Mouse (Mus musculus) MEL (cell line): ENCODE results near the gene Pex5. TPM values are rescaled to one million over a fixed set of nuclear protein-coding genes. Genes with fewer than 3 reads are reported as not detected.
A peak's percentile ranks its signal among the peaks of the same experiment; 100 is the strongest.

Experiments
- DNase-seq: peaks from one replicate; pipeline ENCODE4 v3.0.0; 2011; ENCODE audit warnings: low read depth, low spot score
- H3K27ac ChIP-seq: 2 replicates; pipeline ENCODE4 v1.5.1; 2012; ENCODE audit warnings: low read depth, mild to moderate bottlenecking, control low read depth, low read length, moderate library complexity; ENCODE audit not compliant: control insufficient read depth
- H3K27me3 ChIP-seq, 2 experiments: fragments of 150-350 bp in 1 of 2; sonication (generic) in 1 of 2; 2 replicates each; pipeline ENCODE4 v1.6.1; 2012; ENCODE audit warnings: low read length in 2 of 2, mild to moderate bottlenecking in 2 of 2, improper control_type of control experiment in 1 of 2, moderate library complexity in 1 of 2; ENCODE audit not compliant: insufficient read depth in 2 of 2, control insufficient read depth in 1 of 2
- H3K36me3 ChIP-seq, 2 experiments: 2 replicates each; pipeline ENCODE4 v1.6.1; 2012 to 2014; ENCODE audit warnings: low read length in 2 of 2, improper control_type of control experiment in 1 of 2, inconsistent platforms in 1 of 2, mild to moderate bottlenecking in 1 of 2; ENCODE audit not compliant: insufficient read depth in 2 of 2, control insufficient read depth in 1 of 2
- H3K4me1 ChIP-seq, 2 experiments: fragments of 150-350 bp in 1 of 2; sonication (generic) in 1 of 2; 2 replicates each; pipeline ENCODE4 v1.6.1; 2012; ENCODE audit warnings: low read length in 2 of 2, improper control_type of control experiment in 1 of 2, mild to moderate bottlenecking in 1 of 2; ENCODE audit not compliant: insufficient read depth in 2 of 2, control insufficient read depth in 1 of 2
- H3K4me3 ChIP-seq, 2 experiments: fragments of 150-350 bp in 1 of 2; sonication (generic) in 1 of 2; 2 replicates each; pipeline ENCODE4 v1.5.1; 2012; ENCODE audit warnings: low read depth in 2 of 2, low read length in 2 of 2, mild to moderate bottlenecking in 2 of 2, moderate library complexity in 2 of 2, control low read depth in 1 of 2, improper control_type of control experiment in 1 of 2; ENCODE audit not compliant: control insufficient read depth in 1 of 2, insufficient read depth in 1 of 2
- H3K79me2 ChIP-seq: 2 replicates; pipeline ENCODE4 v1.6.1; 2012; ENCODE audit warnings: mild to moderate bottlenecking, low read length, moderate library complexity; ENCODE audit not compliant: control insufficient read depth, poor library complexity, insufficient read depth
- H3K9ac ChIP-seq: 2 replicates; pipeline ENCODE4 v1.6.1; 2012; ENCODE audit warnings: low read depth, mild to moderate bottlenecking, control low read depth, low read length, moderate library complexity; ENCODE audit not compliant: control insufficient read depth, poor library complexity, severe bottlenecking
- H3K9me3 ChIP-seq: fragments of 150-350 bp; sonication (generic); replicated peaks from 2 replicates; pipeline ENCODE4 v1.6.1; 2012; ENCODE audit warnings: mild to moderate bottlenecking, low read length, improper control_type of control experiment, moderate library complexity; ENCODE audit not compliant: insufficient read depth
- CHD1 ChIP-seq: IDR thresholded peaks from 2 replicates; pipeline ENCODE4 v1.6.1; 2012; ENCODE audit warnings: low read depth, mild to moderate bottlenecking, inconsistent platforms, low read length, improper control_type of control experiment
- CHD2 ChIP-seq: IDR thresholded peaks from 2 replicates; pipeline ENCODE4 v1.6.1; 2011; ENCODE audit warnings: low read length, improper control_type of control experiment
- CTCF ChIP-seq, 3 experiments: IDR thresholded peaks in 2 of 3; conservative IDR thresholded peaks in 1 of 3; 2 replicates each; pipeline ENCODE4 v1.5.1; 2011 to 2012; ENCODE audit warnings: low read length in 3 of 3, low read depth in 2 of 3, mild to moderate bottlenecking in 2 of 3, improper control_type of control experiment in 1 of 3, inconsistent platforms in 1 of 3, mixed read lengths in 1 of 3, moderate library complexity in 1 of 3; ENCODE audit not compliant: control insufficient read depth in 1 of 3, insufficient read depth in 1 of 3, poor library complexity in 1 of 3, severe bottlenecking in 1 of 3
- EP300 ChIP-seq, 2 experiments: IDR thresholded peaks; 2 replicates each; pipeline ENCODE4 v1.6.1; 2011; ENCODE audit warnings: improper control_type of control experiment in 2 of 2, low read length in 2 of 2, low read depth in 1 of 2, mild to moderate bottlenecking in 1 of 2
- GATA1 ChIP-seq: IDR thresholded peaks from 2 replicates; pipeline ENCODE4 v1.6.1; 2011; ENCODE audit warnings: low read depth, low read length, improper control_type of control experiment
- HCFC1 ChIP-seq: IDR thresholded peaks from 2 replicates; pipeline ENCODE4 v1.6.1; 2012; ENCODE audit warnings: low read depth, mild to moderate bottlenecking, inconsistent platforms, low read length, improper control_type of control experiment, moderate library complexity
- POLR2A ChIP-seq, 2 experiments: IDR thresholded peaks; 2 replicates each; pipeline ENCODE4 v1.6.1; 2011 to 2012; ENCODE audit warnings: low read length in 2 of 2, mild to moderate bottlenecking in 2 of 2, control low read depth in 1 of 2, improper control_type of control experiment in 1 of 2, low read depth in 1 of 2, moderate library complexity in 1 of 2; ENCODE audit not compliant: control insufficient read depth in 1 of 2, insufficient read depth in 1 of 2, poor library complexity in 1 of 2
- RAD21 ChIP-seq: IDR thresholded peaks from 2 replicates; pipeline ENCODE4 v1.6.1; 2011; ENCODE audit warnings: mild to moderate bottlenecking, low read depth, low read length, improper control_type of control experiment
- SIN3A ChIP-seq: IDR thresholded peaks from 2 replicates; pipeline ENCODE4 v1.6.1; 2012; ENCODE audit warnings: low read length, improper control_type of control experiment, inconsistent platforms
- TAL1 ChIP-seq: IDR thresholded peaks from 2 replicates; pipeline ENCODE4 v1.6.1; 2012; ENCODE audit warnings: mild to moderate bottlenecking, inconsistent platforms, low read length, moderate library complexity, mixed read lengths
- TBP ChIP-seq: IDR thresholded peaks from 2 replicates; pipeline ENCODE4 v1.8.0; 2011; ENCODE audit warnings: low read depth, low read length, improper control_type of control experiment
- UBTF ChIP-seq: IDR thresholded peaks from 2 replicates; pipeline ENCODE4 v1.6.1; 2012; ENCODE audit warnings: low read depth, mild to moderate bottlenecking, inconsistent platforms, low read length, improper control_type of control experiment, moderate library complexity, borderline replicate concordance; ENCODE audit not compliant: insufficient read depth
- USF2 ChIP-seq, 2 experiments: IDR thresholded peaks; 2 replicates each; pipeline ENCODE4 v1.6.1; 2011 to 2012; ENCODE audit warnings: improper control_type of control experiment in 2 of 2, low read length in 2 of 2, borderline replicate concordance in 1 of 2, inconsistent platforms in 1 of 2, low read depth in 1 of 2, mild to moderate bottlenecking in 1 of 2; ENCODE audit not compliant: insufficient read depth in 1 of 2
- ZC3H11A ChIP-seq: IDR thresholded peaks from 2 replicates; pipeline ENCODE4 v1.6.1; 2012; ENCODE audit warnings: low read depth, mild to moderate bottlenecking, inconsistent platforms, low read length, improper control_type of control experiment
- ZMIZ1 ChIP-seq: IDR thresholded peaks from 2 replicates; pipeline ENCODE4 v1.6.1; 2012; ENCODE audit warnings: low read depth, mild to moderate bottlenecking, inconsistent platforms, low read length, improper control_type of control experiment, moderate library complexity
- ZNF384 ChIP-seq: IDR thresholded peaks from 2 replicates; pipeline ENCODE4 v1.6.1; 2012; ENCODE audit warnings: low read depth, mild to moderate bottlenecking, inconsistent platforms, low read length, improper control_type of control experiment
- polyA plus RNA-seq, 2 experiments: library from polyadenylated mRNA; stranded (reverse) in 1 of 2; unstranded in 1 of 2; fragments of >175 nt in 1 of 2; fragments of >200 nt in 1 of 2; gene quantifications; 2 replicates each; pipeline versions ENCODE4 v1.2.1 to v1.2.4; 2012; ENCODE audit warnings: low replicate concordance in 2 of 2, low read depth in 1 of 2; ENCODE audit not compliant: insufficient read length in 2 of 2, insufficient read depth in 1 of 2, missing spikeins in 1 of 2
- total RNA-seq: library from RNA; depleted of rRNA; stranded (reverse); fragments of 300-350 nt; gene quantifications from 2 replicates; pipeline ENCODE4 v1.2.3, GENCODE M21; 2012

The Pex5 gene
- total and polyA plus RNA-seq, 3 experiments = 63.0 to 63.1 TPM; not detected in 1

DNA sequence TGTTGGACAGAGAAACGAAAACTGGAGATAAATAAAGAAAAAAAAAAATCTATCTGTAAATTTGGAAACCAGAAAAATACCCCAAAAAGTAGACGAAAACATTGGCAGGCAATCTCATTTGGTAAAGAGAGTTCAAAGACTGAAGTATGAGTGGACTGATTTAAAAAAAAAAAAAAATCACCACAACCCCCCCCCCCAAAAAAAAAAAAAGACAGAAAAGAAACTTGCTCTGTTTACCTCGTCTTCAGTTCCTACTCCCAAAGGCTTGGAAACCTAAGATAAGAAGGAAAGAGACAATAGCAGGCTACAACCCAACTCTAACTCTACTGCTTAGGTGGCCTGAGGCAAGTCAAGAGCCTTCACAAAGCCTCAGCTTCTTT, 1.1 kb downstream of the Pex5 start:
- H3K9me3 ChIP-seq = no peaks in the 10 kb centered on the region
- H3K27ac ChIP-seq = peak overlapping the region; percentile 62
- TF ChIP-seq GATA1 (0 out of 2 replicates have a peak, but pooled peaks have one; percentile 15), UBTF (0 out of 2 replicates have a peak, but pooled peaks have one; percentile 8), USF2 (IDR thresholded peaks at IDR 0.05; ENCODE audit: borderline replicate concordance in 1 of 2, insufficient read depth in 1 of 2, low read depth in 1 of 2, low read length in 2 of 2) (no peak), EP300 (IDR thresholded peaks at IDR 0.05; ENCODE audit: low read depth in 1 of 2, low read length in 2 of 2) (no peak), TBP (0 out of 2 replicates have a peak, but pooled peaks have one; percentile 29), ZNF384 (peak; percentile 90), CTCF (IDR thresholded peaks at IDR 0.05 in 2 of 3, conservative IDR thresholded peaks at IDR 0.05 in 1 of 3; ENCODE audit: control insufficient read depth in 1 of 3, insufficient read depth in 1 of 3, low read depth in 2 of 3, low read length in 3 of 3, poor library complexity in 1 of 3, severe bottlenecking in 1 of 3) (no peak)
- peaks cover 0 to 6% of the 10 kb centered on the region in 2 experiments; a peak in 3 of 4 replicates for H3K4me1 ChIP-seq
- no peaks in the 10 kb centered on the region for H3K27me3 ChIP-seq
- peak overlapping the region; percentile 76 for H3K9ac ChIP-seq
- peaks cover 13% of the 10 kb centered on the region for H3K79me2 ChIP-seq
- peak overlapping the region; percentile 76 to 93 for H3K4me3 ChIP-seq
- H3K36me3 ChIP-seq = peaks cover 13 to 16% of the 10 kb centered on the region in 2 experiments
- no peak for DNase-seq

DNA sequence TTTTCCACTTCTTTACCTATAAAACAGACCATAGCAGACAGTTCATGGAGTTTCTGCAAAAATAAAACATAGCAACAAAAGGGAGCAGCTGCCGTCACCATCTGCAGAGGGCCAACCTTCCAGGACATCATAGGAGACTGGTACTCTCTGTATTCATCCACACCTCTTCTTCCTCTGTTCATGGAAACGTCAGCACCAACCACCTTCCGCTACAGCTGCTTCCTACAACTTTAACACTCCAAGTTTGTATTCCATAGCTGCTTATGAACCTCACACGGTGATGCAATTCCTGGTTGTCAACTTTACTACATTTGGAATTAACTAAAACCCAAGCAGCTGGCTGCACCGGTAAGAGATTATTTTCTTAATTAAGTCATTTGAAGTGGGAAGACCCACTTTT, 6.5 kb downstream of the Pex5 start:
- peaks cover 13 to 24% of the 10 kb centered on the region in 2 experiments for H3K36me3 ChIP-seq

DNA sequence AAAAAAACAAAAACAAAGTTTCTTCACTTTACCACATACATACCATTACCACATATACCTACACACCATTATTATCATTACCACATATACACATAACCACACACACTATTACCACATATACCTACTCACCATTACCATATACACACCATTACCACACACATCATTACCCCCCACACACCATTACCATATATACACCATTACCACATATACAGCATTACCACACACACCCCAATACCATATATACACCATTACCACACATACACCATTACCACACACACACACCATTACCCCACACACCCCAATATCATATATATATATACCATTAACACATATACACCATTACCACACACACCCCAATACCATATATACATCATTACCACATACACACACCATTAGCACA, 7.7 kb downstream of the Pex5 start:
- no peak for DNase-seq
- Histone ChIP-seq H3K36me3 (peaks cover 5 to 23% of the 10 kb centered on the region in 2 experiments), H3K79me2 (peaks cover 2% of the 10 kb centered on the region; the same call in 1 of the 2 replicates), H3K9me3 (no peaks in the 10 kb centered on the region), H3K27me3 (no peaks in the 10 kb centered on the region), H3K4me3 (no peak overlapping the region), H3K4me1 (no peaks in the 10 kb centered on the region)
- TF ChIP-seq CHD1 = no peak
- no peak for TF ChIP-seq TAL1
- no peak for TF ChIP-seq CHD2
- no peak for TF ChIP-seq USF2 (IDR thresholded peaks at IDR 0.05; ENCODE audit: borderline replicate concordance in 1 of 2, insufficient read depth in 1 of 2, low read depth in 1 of 2, low read length in 2 of 2)
- TF ChIP-seq SIN3A = no peak
- no peak for TF ChIP-seq HCFC1
- TF ChIP-seq GATA1 = no peak
- no peak for TF ChIP-seq ZC3H11A
- no peak for TF ChIP-seq EP300 (IDR thresholded peaks at IDR 0.05; ENCODE audit: low read depth in 1 of 2, low read length in 2 of 2)
- no peak for TF ChIP-seq RAD21
- TF ChIP-seq ZMIZ1 = no peak
- TF ChIP-seq CTCF (IDR thresholded peaks at IDR 0.05 in 2 of 3, conservative IDR thresholded peaks at IDR 0.05 in 1 of 3; ENCODE audit: control insufficient read depth in 1 of 3, insufficient read depth in 1 of 3, low read depth in 2 of 3, low read length in 3 of 3, poor library complexity in 1 of 3, severe bottlenecking in 1 of 3) = no peak
- TF ChIP-seq TBP = no peak
- no peak for TF ChIP-seq POLR2A (IDR thresholded peaks at IDR 0.05; ENCODE audit: control insufficient read depth in 1 of 2, insufficient read depth in 1 of 2, low read depth in 1 of 2, low read length in 2 of 2, poor library complexity in 1 of 2)
- TF ChIP-seq, all 39 proteins: peak for 0
- Histone ChIP-seq H3K9ac (no peak overlapping the region), H3K27ac (no peak overlapping the region)

More for the DNA sequence above, 6.5 kb downstream of the Pex5 start:
- Histone ChIP-seq H3K4me3 (no peak overlapping the region), H3K9me3 (no peaks in the 10 kb centered on the region), H3K4me1 (peaks cover 0 to 4% of the 10 kb centered on the region in 2 experiments; a peak in 3 of 4 replicates), H3K9ac (no peak overlapping the region), H3K79me2 (peaks cover 2% of the 10 kb centered on the region; the same call in 1 of the 2 replicates), H3K27ac (no peak overlapping the region), H3K27me3 (no peaks in the 10 kb centered on the region)
- no peak for TF ChIP-seq POLR2A (IDR thresholded peaks at IDR 0.05; ENCODE audit: control insufficient read depth in 1 of 2, insufficient read depth in 1 of 2, low read depth in 1 of 2, low read length in 2 of 2, poor library complexity in 1 of 2)
- no peak for DNase-seq
